Mouse (Mus musculus) liver, postnatal 0 days (tissue): ENCODE results near the gene Yif1b. TPM values are rescaled to one million over a fixed set of nuclear protein-coding genes. Genes with fewer than 3 reads are reported as not detected.
A peak's percentile ranks its signal among the peaks of the same experiment; 100 is the strongest.

Experiments used
- ATAC-seq: fragments of 200-750 bp; cut with Nextera tagmentation; 2 replicates; pipeline ENCODE4 v1.8.0; 2017; ENCODE audit warnings: mild to moderate bottlenecking, moderate library complexity
- DNase-seq: peaks from one replicate; pipeline ENCODE4 v3.0.0-alpha.2; 2016
- H3K27ac ChIP-seq: fragments of 300-500 bp; sonication (generic); 2 replicates; pipeline ENCODE4 v1.5.1; 2014; ENCODE audit warnings: antibody characterized with exemption, moderate library complexity, mild to moderate bottlenecking, low read depth
- H3K27me3 ChIP-seq: fragments of 300-500 bp; sonication (generic); 2 replicates; pipeline ENCODE4 v1.6.1; 2014; ENCODE audit warnings: low read length, control low read depth, mixed read lengths; ENCODE audit not compliant: insufficient read depth
- H3K36me3 ChIP-seq: fragments of 300-500 bp; sonication (generic); replicated peaks from 2 replicates; pipeline ENCODE4 v1.6.1; 2014; ENCODE audit warnings: mild to moderate bottlenecking, control low read depth, low read length, moderate library complexity, mixed read lengths; ENCODE audit not compliant: insufficient read depth
- H3K4me1 ChIP-seq: fragments of 300-500 bp; sonication (generic); 2 replicates; pipeline ENCODE4 v1.6.1; 2014; ENCODE audit warnings: antibody characterized with exemption, mild to moderate bottlenecking, control low read depth; ENCODE audit not compliant: insufficient read depth
- H3K4me2 ChIP-seq: fragments of 300-500 bp; sonication (generic); 2 replicates; pipeline ENCODE4 v1.6.1; 2014; ENCODE audit warnings: low read depth, mild to moderate bottlenecking, low read length, moderate library complexity, mixed read lengths
- H3K4me3 ChIP-seq: fragments of 300-500 bp; sonication (generic); 2 replicates; pipeline ENCODE4 v1.5.1; 2014; ENCODE audit warnings: low read depth, low read length
- H3K9ac ChIP-seq: fragments of 300-500 bp; sonication (generic); replicated peaks from 2 replicates; pipeline ENCODE4 v1.6.1; 2014; ENCODE audit warnings: mild to moderate bottlenecking, moderate library complexity
- H3K9me3 ChIP-seq: fragments of 300-500 bp; sonication (generic); 2 replicates; pipeline ENCODE4 v1.6.1; 2016; ENCODE audit warnings: mild to moderate bottlenecking, control low read depth, low read length, mixed read lengths
- CTCF ChIP-seq: sonication (generic); IDR thresholded peaks from 2 replicates; pipeline ENCODE4 v1.5.1; 2016; ENCODE audit warnings: antibody characterized with exemption, low read depth
- EP300 ChIP-seq: IDR thresholded peaks from 2 replicates; pipeline ENCODE4 v1.6.1; 2016; ENCODE audit warnings: antibody characterized with exemption, low read depth, mild to moderate bottlenecking
- WGBS: fragments of 180-500 bp; shearing (Covaris S2); extraction: QIAGEN DNeasy Blood & Tissue Kit; methylation state at CpG from one replicate; pipeline ENCODE4 v1.1.7; 2014; ENCODE audit not compliant: insufficient replicate concordance; 5-methylcytosine and 5-hydroxymethylcytosine counted together
- polyA plus RNA-seq: library from polyadenylated mRNA; unstranded; fragments of >200 nt; fragmentation: Nextera tagmentation; extraction: Ambion mirVana; gene quantifications from 2 replicates; pipeline ENCODE4 v1.2.1, GENCODE M21; 2015

Gene Yif1b
- polyA plus RNA-seq, 1 experiment from 2014 or later = 46.8 TPM

GRCm38 (mm10) chr7:29251166-29251565 is 13.0 kb downstream of the Yif1b start:
- H3K4me3 ChIP-seq = no peak overlapping the region
- no peak overlapping the region for H3K9ac ChIP-seq
- peaks cover 19% of the 10 kb centered on the region for H3K4me1 ChIP-seq
- ATAC-seq (no peak), DNase-seq (no peak)
- H3K27me3 ChIP-seq = no peaks in the 10 kb centered on the region
- H3K4me2 ChIP-seq = no peak overlapping the region
- no peak overlapping the region for H3K27ac ChIP-seq
- WGBS = 53% methylated on average over 3 of the region's 3 CpGs
- TF ChIP-seq CTCF (no peak), EP300 (no peak)
- no peaks in the 10 kb centered on the region for H3K9me3 ChIP-seq
- H3K36me3 ChIP-seq = no peaks in the 10 kb centered on the region

- ATAC-seq = peak; percentile 64
- no peak overlapping the region for H3K4me2 ChIP-seq
- peaks cover 10% of the 10 kb centered on the region for H3K4me1 ChIP-seq
- H3K9me3 ChIP-seq = no peaks in the 10 kb centered on the region
- peaks cover 11% of the 10 kb centered on the region; the same call in 1 of the 2 replicates for H3K36me3 ChIP-seq
- H3K4me3 ChIP-seq = no peak overlapping the region
- TF ChIP-seq CTCF (no peak), EP300 (no peak)
- H3K27me3 ChIP-seq = no peaks in the 10 kb centered on the region
- DNase-seq = no peak
- 0 out of 2 replicates have a peak overlapping the region, but pooled peaks have one; percentile 35 for H3K27ac ChIP-seq
- WGBS = 29% methylated on average over 5 of the region's 5 CpGs
- H3K9ac ChIP-seq = no peak overlapping the region
Measured at GRCm38 (mm10) chr7:29253842-29254241, 15.7 kb downstream of the Yif1b start.

- Histone ChIP-seq H3K27me3 (no peaks in the 10 kb centered on the region), H3K4me1 (peaks cover 10% of the 10 kb centered on the region), H3K9me3 (no peaks in the 10 kb centered on the region), H3K9ac (no peak overlapping the region), H3K27ac (no peak overlapping the region), H3K36me3 (peaks cover 15% of the 10 kb centered on the region; the same call in 1 of the 2 replicates), H3K4me2 (no peak overlapping the region), H3K4me3 (no peak overlapping the region)
- WGBS = 76% methylated on average over 4 of the region's 4 CpGs
- ATAC-seq (no peak), DNase-seq (no peak)
- no peak for TF ChIP-seq CTCF
- no peak for TF ChIP-seq EP300
Measured at GRCm38 (mm10) chr7:29255875-29256274, 17.7 kb downstream of the Yif1b start.

- Histone ChIP-seq H3K36me3 (peaks cover 15% of the 10 kb centered on the region; the same call in 1 of the 2 replicates), H3K9ac (no peak overlapping the region), H3K27ac (no peak overlapping the region), H3K9me3 (no peaks in the 10 kb centered on the region), H3K4me1 (peaks cover 10% of the 10 kb centered on the region), H3K27me3 (no peaks in the 10 kb centered on the region), H3K4me3 (no peak overlapping the region), H3K4me2 (no peak overlapping the region)
- no peak for ATAC-seq
- no peak for DNase-seq
- WGBS = 73% methylated on average over 1 of the region's 1 CpGs
- no peak for TF ChIP-seq EP300
- TF ChIP-seq CTCF = no peak
Measured at GRCm38 (mm10) chr7:29257368-29257767, 19.2 kb downstream of the Yif1b start.

- Histone ChIP-seq H3K4me3 (no peak overlapping the region), H3K27ac (no peak overlapping the region), H3K27me3 (no peaks in the 10 kb centered on the region), H3K4me2 (no peak overlapping the region), H3K4me1 (no peaks in the 10 kb centered on the region), H3K9ac (no peak overlapping the region), H3K36me3 (peaks cover 15% of the 10 kb centered on the region; the same call in 1 of the 2 replicates), H3K9me3 (no peaks in the 10 kb centered on the region)
- ATAC-seq (no peak), DNase-seq (no peak)
- TF ChIP-seq EP300 (no peak), CTCF (no peak)
- 71% methylated on average over 10 of the region's 10 CpGs for WGBS
Measured at GRCm38 (mm10) chr7:29259781-29260730, 21.9 kb downstream of the Yif1b start.

- ATAC-seq (no peak), DNase-seq (no peak)
Measured at GRCm38 (mm10) chr7:29262151-29262550, 24.0 kb downstream of the Yif1b start.

More at GRCm38 (mm10) chr7:29262151-29262550, 24.0 kb downstream of the Yif1b start:
- H3K9me3 ChIP-seq = no peaks in the 10 kb centered on the region
- TF ChIP-seq CTCF (no peak), EP300 (no peak)
- 74% methylated on average over 6 of the region's 6 CpGs for WGBS
- H3K27ac ChIP-seq = no peak overlapping the region
- no peak overlapping the region for H3K4me3 ChIP-seq
- H3K27me3 ChIP-seq = no peaks in the 10 kb centered on the region
- no peak overlapping the region for H3K9ac ChIP-seq
- peaks cover 9% of the 10 kb centered on the region; the same call in 1 of the 2 replicates for H3K36me3 ChIP-seq
- H3K4me1 ChIP-seq = no peaks in the 10 kb centered on the region
- no peak overlapping the region for H3K4me2 ChIP-seq
